Mouse (Mus musculus) bone marrow, adult 2 months (tissue): Measurements from ENCODE around the gene Trim11.

Source experiments
- CTCF ChIP-seq: fragments of 200-500 bp; IDR thresholded peaks from 2 replicates; pipeline ENCODE4 v1.5.1; 2011; ENCODE audit warnings: low read length, control low read depth; ENCODE audit not compliant: control insufficient read depth, insufficient read depth
- POLR2A ChIP-seq: fragments of 200-500 bp; IDR thresholded peaks from 2 replicates; pipeline ENCODE4 v1.6.1; 2011; ENCODE audit warnings: low read depth, mild to moderate bottlenecking, control low read depth, low read length, borderline replicate concordance; ENCODE audit not compliant: control insufficient read depth

DNA sequence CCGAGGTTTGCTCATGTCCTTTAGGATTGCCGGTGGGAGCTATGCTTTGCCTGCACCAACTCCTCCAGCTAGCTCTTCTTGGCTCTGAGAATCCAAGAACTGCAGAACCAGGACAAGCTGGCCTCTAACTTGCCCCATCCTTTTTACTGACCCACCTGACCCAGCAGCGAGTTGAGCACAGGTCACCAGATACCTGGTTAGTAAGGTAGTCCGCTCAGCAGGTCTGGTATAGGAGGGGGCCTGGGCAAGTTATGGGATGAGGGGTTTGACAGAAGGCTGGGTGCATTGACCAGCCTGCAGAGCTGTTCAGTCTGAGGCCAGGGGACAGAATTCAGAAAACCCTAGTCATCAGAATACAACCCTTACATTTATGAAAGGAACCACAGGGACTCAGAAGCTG, 48.8 kb upstream of the Trim11 start:
- TF ChIP-seq CTCF (no peak), POLR2A (no peak)
